Mouse (Mus musculus): ENCODE results near the gene Ppp4c.
A peak's percentile ranks its signal among the peaks of the same experiment; 100 is the strongest.

Gene Ppp4c

GRCm38 (mm10) chr7:126759050-126759671 is 33.1 kb downstream of the Ppp4c start, which contains the start of gene Mapk3:
Gene Mapk3 (plus strand): TSS chr7:126759601.
- DNase-seq (ENCODE audit: low spot score in 2 of 2): peak; percentile 88

GRCm38 (mm10) chr7:126758539-126758938 is 33.8 kb downstream of the Ppp4c start:
- DNase-seq (ENCODE audit: low spot score in 2 of 2): no peak

- peak; percentile 61 to 82 for DNase-seq (ENCODE audit: low spot score in 2 of 2)
Measured at GRCm38 (mm10) chr7:126754866-126755265, 37.4 kb downstream of the Ppp4c start.

- DNase-seq (ENCODE audit: low spot score in 2 of 2): peak in 1 of 2 experiments; percentile 13
Measured at GRCm38 (mm10) chr7:126749582-126750343, 42.5 kb downstream of the Ppp4c start.

GRCm38 (mm10) chr7:126748824-126749223 is 43.5 kb downstream of the Ppp4c start:
- no peak for DNase-seq (ENCODE audit: low spot score in 2 of 2)

GRCm38 (mm10) chr7:126746798-126747197 is 45.5 kb downstream of the Ppp4c start:
- DNase-seq (ENCODE audit: low spot score in 2 of 2): no peak

GRCm38 (mm10) chr7:126746066-126746465 is 46.2 kb downstream of the Ppp4c start:
- DNase-seq (ENCODE audit: low spot score in 2 of 2): no peak

- DNase-seq (ENCODE audit: low spot score in 2 of 2): no peak
Measured at GRCm38 (mm10) chr7:126741964-126742482, 50.3 kb downstream of the Ppp4c start.

GRCm38 (mm10) chr7:126741452-126741851 is 50.8 kb downstream of the Ppp4c start:
- DNase-seq (ENCODE audit: low spot score in 2 of 2): no peak

- no peak for DNase-seq (ENCODE audit: low spot score in 2 of 2)
Measured at GRCm38 (mm10) chr7:126740977-126741376, 51.3 kb downstream of the Ppp4c start.

- no peak for DNase-seq (ENCODE audit: low spot score in 2 of 2)
Measured at GRCm38 (mm10) chr7:126740132-126740735, 52.1 kb downstream of the Ppp4c start.

- DNase-seq (ENCODE audit: low spot score in 2 of 2): no peak
Measured at GRCm38 (mm10) chr7:126739551-126739950, 52.7 kb downstream of the Ppp4c start.

- no peak for DNase-seq (ENCODE audit: low spot score in 2 of 2)
Measured at GRCm38 (mm10) chr7:126736122-126736521, 56.2 kb downstream of the Ppp4c start.

Measured in urinary bladder, postnatal 4 days (tissue).